Mouse (Mus musculus): ENCODE measurements around the gene H2-Q10.

- TF ChIP-seq POLR2A (IDR thresholded peaks at IDR 0.05; ENCODE audit: insufficient read depth, low read depth, low read length) (no peak), CTCF (IDR thresholded peaks at IDR 0.05) (no peak)
These were observed at the start of gene H2-Q10 for GRCm38 (mm10) chr17:35469842-35470751.

Measured in heart, adult 2 months (tissue).